Mouse (Mus musculus): ENCODE data around the gene Ubqlnl. TPM values are rescaled to one million over a fixed set of nuclear protein-coding genes. Genes with fewer than 3 reads are reported as not detected.

Ubqlnl gene
- not detected for total RNA-seq (2023)

GRCm38 (mm10) chr7:104150456-104150855, at the start of gene Ubqlnl:
Ubqlnl (minus strand) TSS chr7:104150556.

GRCm38 (mm10) chr7:104195885-104196284, 45.5 kb upstream of the Ubqlnl start, which contains the start of gene Olfr649:
Olfr649 (minus strand) TSS chr7:104195985.

GRCm38 (mm10) chr7:104183292-104183691, 32.9 kb upstream of the Ubqlnl start, which contains the start of gene Olfr648:
Olfr648 (minus strand) TSS chr7:104183392.

GRCm38 (mm10) chr7:104143179-104143578, 7.2 kb downstream of the Ubqlnl start, which contains the start of gene Ubqln3:
Ubqln3 (minus strand) TSS chr7:104143279.

GRCm38 (mm10) chr7:104137305-104137704, 13.1 kb downstream of the Ubqlnl start, which contains the start of gene Olfr643:
Olfr643 (minus strand) TSS chr7:104137405.

GRCm38 (mm10) chr7:104129726-104130125, 20.6 kb downstream of the Ubqlnl start, which contains the start of gene Ubqln5:
Ubqln5 (minus strand) TSS chr7:104129826.

GRCm38 (mm10) chr7:104104757-104104972, 45.7 kb downstream of the Ubqlnl start, which contains the start of gene Olfr646:
Olfr646 (plus strand) TSS chr7:104104873.

Other genes with a start within 250 kb of the Ubqlnl start
- gene Olfr65, start 247.1 kb downstream of the Ubqlnl start, total RNA-seq (2023) = not detected
- not detected for gene Olfr631, start 221.7 kb downstream of the Ubqlnl start, total RNA-seq (2023)
- not detected for gene Olfr632, start 216.2 kb downstream of the Ubqlnl start, total RNA-seq (2023)
- gene Olfr633, start 206.1 kb downstream of the Ubqlnl start, total RNA-seq (2023) = not detected
- not detected for gene Olfr635, start 179.4 kb downstream of the Ubqlnl start, total RNA-seq (2023)
- gene Olfr638, start 151.8 kb downstream of the Ubqlnl start, total RNA-seq (2023) = not detected
- under 1 TPM; 0.09 to 0.12 TPM for gene Olfr639, start 133.3 kb downstream of the Ubqlnl start, total RNA-seq (2023)
- not detected for gene Olfr640, start 125.0 kb downstream of the Ubqlnl start, total RNA-seq (2023)
- gene Olfr641, start 115.1 kb downstream of the Ubqlnl start, total RNA-seq (2023) = not detected
- gene Olfr642, start 97.9 kb downstream of the Ubqlnl start, total RNA-seq (2023) = not detected
- not detected for gene 4930516K23Rik, start 89.1 kb downstream of the Ubqlnl start, total RNA-seq (2023)
- gene Olfr644, start 78.7 kb downstream of the Ubqlnl start, total RNA-seq (2023) = not detected
- gene Olfr645, start 65.1 kb downstream of the Ubqlnl start, total RNA-seq (2023) = not detected
- gene Olfr646, start 45.7 kb downstream of the Ubqlnl start, total RNA-seq (2023) = not detected
- not detected for gene Ubqln5, start 20.7 kb downstream of the Ubqlnl start, total RNA-seq (2023)
- gene Olfr643, start 13.2 kb downstream of the Ubqlnl start, total RNA-seq (2023) = not detected
- not detected for gene Ubqln3, start 7.3 kb downstream of the Ubqlnl start, total RNA-seq (2023)
- gene Olfm5, start 14.3 kb upstream of the Ubqlnl start, total RNA-seq (2023) = not detected
- gene Olfr648, start 32.8 kb upstream of the Ubqlnl start, total RNA-seq (2023) = not detected
- not detected for gene Olfr649, start 45.4 kb upstream of the Ubqlnl start, total RNA-seq (2023)
- not detected for gene Trim6, start 68.2 kb upstream of the Ubqlnl start, total RNA-seq (2023)
- 10 to 100 TPM; 26.0 to 33.9 TPM for gene Trim34a, start 93.9 kb upstream of the Ubqlnl start, total RNA-seq (2023)
- gene Trim5, start 137.5 kb upstream of the Ubqlnl start, total RNA-seq (2023) = 10 to 100 TPM; 21.2 to 25.5 TPM
- gene Trim12a, start 164.9 kb upstream of the Ubqlnl start, total RNA-seq (2023) = 100 to 1,000 TPM in 1 of 2 experiments, 10 to 100 TPM in 1; 98.4 to 109 TPM
- gene Trim34b, start 178.9 kb upstream of the Ubqlnl start, total RNA-seq (2023) = 1 to 10 TPM; 2.4 to 2.7 TPM
- 10 to 100 TPM; 43.4 to 51.9 TPM for gene Trim12c, start 202.8 kb upstream of the Ubqlnl start, total RNA-seq (2023)
- gene Trim30b, start 219.3 kb upstream of the Ubqlnl start, total RNA-seq (2023) = under 1 TPM; 0.35 to 0.36 TPM

Measured in T-cell, adult 66 days (primary cell).